Mouse (Mus musculus) midbrain, embryonic 11.5 days (tissue): ENCODE data around the gene Usp13. TPM values are rescaled to one million over a fixed set of nuclear protein-coding genes. Genes with fewer than 3 reads are reported as not detected.

Source experiments
- ATAC-seq: fragments of 200-750 bp; cut with Nextera tagmentation; 2 replicates; pipeline ENCODE4 v1.8.0; 2017; ENCODE audit warnings: moderate TSS enrichment, moderate library complexity; ENCODE audit not compliant: low FRiP score
- DNase-seq: peaks from one replicate; pipeline ENCODE4 v3.0.0; 2015; ENCODE audit warnings: low spot score; ENCODE audit errors: missing footprints
- H3K27ac ChIP-seq: fragments of 300-500 bp; sonication (generic); 2 replicates; pipeline ENCODE4 v1.5.1; 2014; ENCODE audit warnings: low read depth, low read length
- H3K27me3 ChIP-seq: fragments of 300-500 bp; sonication (generic); 2 replicates; pipeline ENCODE4 v1.6.1; 2014; ENCODE audit warnings: mild to moderate bottlenecking, low read length, moderate library complexity, mixed read lengths; ENCODE audit not compliant: control insufficient read depth, insufficient read depth
- H3K36me3 ChIP-seq: fragments of 300-500 bp; sonication (generic); 2 replicates; pipeline ENCODE4 v1.6.1; 2014; ENCODE audit warnings: mild to moderate bottlenecking, low read length, moderate library complexity, mixed read lengths; ENCODE audit not compliant: control insufficient read depth, insufficient read depth
- H3K4me1 ChIP-seq: fragments of 300-500 bp; sonication (generic); 2 replicates; pipeline ENCODE4 v1.6.1; 2014; ENCODE audit warnings: low read length; ENCODE audit not compliant: control insufficient read depth, insufficient read depth
- H3K4me2 ChIP-seq: fragments of 300-500 bp; sonication (generic); 2 replicates; pipeline ENCODE4 v1.6.1; 2014; ENCODE audit warnings: mild to moderate bottlenecking, moderate library complexity
- H3K4me3 ChIP-seq: fragments of 300-500 bp; sonication (generic); 2 replicates; pipeline ENCODE4 v1.5.1; 2014; ENCODE audit warnings: low read depth, low read length
- H3K9ac ChIP-seq: fragments of 300-500 bp; sonication (generic); 2 replicates; pipeline ENCODE4 v1.6.1; 2014; ENCODE audit warnings: low read length
- H3K9me3 ChIP-seq: fragments of 300-500 bp; sonication (generic); 2 replicates; pipeline ENCODE4 v1.6.1; 2016; ENCODE audit warnings: low read length; ENCODE audit not compliant: control insufficient read depth
- WGBS: fragments of 180-500 bp; shearing (Covaris S2); extraction: QIAGEN DNeasy Blood & Tissue Kit; methylation state at CpG from one replicate; pipeline ENCODE4 v1.1.7; 2014; 5-methylcytosine and 5-hydroxymethylcytosine counted together
- polyA plus RNA-seq: library from polyadenylated mRNA; unstranded; fragments of >200 nt; fragmentation: Nextera tagmentation; extraction: Ambion mirVana; gene quantifications from 2 replicates; pipeline ENCODE4 v1.2.1, GENCODE M21; 2014

Usp13 gene
- polyA plus RNA-seq, 1 experiment from 2014 or later = 6.4 TPM

- ATAC-seq (no peak), DNase-seq (no peak)
- Histone ChIP-seq H3K27me3 (no peaks in the 10 kb centered on the region), H3K9me3 (no peaks in the 10 kb centered on the region), H3K9ac (no peak overlapping the region), H3K4me1 (no peaks in the 10 kb centered on the region), H3K36me3 (no peaks in the 10 kb centered on the region), H3K27ac (no peak overlapping the region), H3K4me3 (no peak overlapping the region), H3K4me2 (no peak overlapping the region)
- 100% methylated on average over 1 of the region's 1 CpGs for WGBS
Observed at GRCm38 (mm10) chr3:32970257-32970656, 152.9 kb downstream of the Usp13 start.

DNA sequence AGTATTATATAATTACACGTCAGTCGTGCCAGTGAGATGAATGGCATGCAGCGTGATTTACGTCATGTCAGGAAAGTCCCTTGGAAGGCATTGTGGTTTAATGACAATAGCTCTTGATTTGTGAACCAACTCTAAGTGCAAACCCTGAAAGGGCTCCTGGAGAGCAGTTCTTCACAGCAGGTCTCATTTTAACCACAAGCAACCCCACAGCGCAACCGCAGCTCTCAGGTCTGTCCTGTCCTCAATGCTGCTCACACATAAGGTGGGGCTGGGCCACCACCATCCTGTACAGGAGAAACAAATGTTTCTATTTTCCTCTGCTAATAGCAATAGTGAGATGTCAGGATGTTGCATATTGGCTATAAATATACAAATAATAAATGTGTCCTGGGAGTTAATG lies 161.9 kb downstream of the Usp13 start:
- Histone ChIP-seq H3K4me3 (no peak overlapping the region), H3K9me3 (no peaks in the 10 kb centered on the region), H3K9ac (no peak overlapping the region), H3K27me3 (no peaks in the 10 kb centered on the region), H3K36me3 (no peaks in the 10 kb centered on the region), H3K27ac (no peak overlapping the region), H3K4me1 (no peaks in the 10 kb centered on the region), H3K4me2 (no peak overlapping the region)
- DNase-seq (no peak), ATAC-seq (no peak)
- WGBS = 50% methylated on average over 6 of the region's 6 CpGs

- ATAC-seq = no peak
- 59% methylated on average over 4 of the region's 4 CpGs for WGBS
- no peak for DNase-seq
- Histone ChIP-seq H3K4me2 (no peak overlapping the region), H3K9me3 (no peaks in the 10 kb centered on the region), H3K36me3 (no peaks in the 10 kb centered on the region), H3K27ac (no peak overlapping the region), H3K9ac (no peak overlapping the region), H3K4me1 (no peaks in the 10 kb centered on the region), H3K27me3 (no peaks in the 10 kb centered on the region), H3K4me3 (no peak overlapping the region)
Observed at GRCm38 (mm10) chr3:32979981-32980380, 162.6 kb downstream of the Usp13 start.

DNA sequence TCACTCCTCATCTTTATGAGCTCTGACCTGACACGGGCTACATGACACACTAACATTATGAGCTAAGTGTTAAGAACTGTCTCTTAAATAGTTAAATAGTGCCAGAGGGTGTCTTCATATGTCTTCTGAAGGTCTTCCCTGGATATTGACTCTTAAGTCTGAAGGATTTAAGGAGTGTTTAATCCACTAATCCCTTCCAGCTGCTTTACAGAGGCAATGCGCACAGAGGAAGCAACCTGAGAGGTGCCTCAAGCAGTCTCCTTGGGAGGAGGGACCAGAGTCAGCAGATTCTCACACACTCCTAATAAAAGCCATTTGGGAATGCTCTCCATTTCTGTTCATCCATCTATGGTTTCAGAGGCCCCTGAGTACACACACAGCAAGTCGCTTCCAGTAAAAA lies 167.8 kb downstream of the Usp13 start:
- no peaks in the 10 kb centered on the region for H3K4me1 ChIP-seq
- H3K9me3 ChIP-seq = no peaks in the 10 kb centered on the region
- no peak overlapping the region for H3K4me3 ChIP-seq
- H3K9ac ChIP-seq = no peak overlapping the region
- WGBS = 52% methylated on average over 3 of the region's 3 CpGs
- no peak overlapping the region for H3K27ac ChIP-seq
- no peak overlapping the region for H3K4me2 ChIP-seq
- DNase-seq (no peak), ATAC-seq (no peak)
- H3K36me3 ChIP-seq = no peaks in the 10 kb centered on the region
- H3K27me3 ChIP-seq = no peaks in the 10 kb centered on the region

Other genes with a start within 250 kb of the Usp13 start
- gene Gnb4, start 201.0 kb upstream of the Usp13 start, polyA plus RNA-seq = 42.3 and 48.6 TPM in 2 replicates
- gene Actl6a, start 111.2 kb upstream of the Usp13 start, polyA plus RNA-seq = 262 and 280 TPM in 2 replicates
- 309 and 323 TPM in 2 replicates for gene Ndufb5, start 80.6 kb upstream of the Usp13 start, polyA plus RNA-seq
- 46.7 and 50.0 TPM in 2 replicates for gene Mrpl47, start 79.9 kb upstream of the Usp13 start, polyA plus RNA-seq